Comparison of ENCODE assay signal across 25 mouse cellular contexts in the genomic region with DNA sequence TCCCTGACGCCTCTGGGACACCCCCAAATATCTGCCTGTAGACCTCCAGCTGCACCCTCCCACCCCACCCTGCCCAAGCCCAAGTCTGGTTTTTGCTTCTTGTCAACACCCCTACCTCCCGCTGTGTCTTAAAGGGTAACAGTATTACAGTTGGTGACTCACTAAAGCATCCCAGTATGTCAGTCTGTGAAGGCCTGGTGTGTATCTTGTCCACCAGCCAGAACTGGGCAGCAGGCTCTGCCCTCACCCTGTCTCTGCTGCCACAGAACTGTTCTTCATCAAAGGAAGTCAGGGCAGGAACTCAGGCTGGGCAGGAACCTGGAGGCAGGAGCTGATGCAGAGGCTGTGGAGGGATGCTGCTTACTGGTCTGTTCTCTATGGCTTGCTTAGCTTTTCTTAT. TPM values are rescaled to one million over a fixed set of nuclear protein-coding genes. Genes with fewer than 3 reads are reported as not detected.
DNase-seq lines count a peak whose midpoint lies in the region; ATAC-seq lines count a peak whose summit lies in the region.
"Had no signal": no experiment of that assay in that cellular context is flagged by ENCODE, and none has a peak within 500 bp of the region (broad histone marks: within the 10 kb centered on the region; RNA-seq: fewer than 3 reads in every experiment).

No protein-coding gene starts in this region.

- ATAC-seq in monocyte, adult 5-6 weeks (replicated peaks; ENCODE audit: insufficient number of reproducible peaks, low FRiP score, low TSS enrichment, poor library complexity, severe bottlenecking): no peak
- ATAC-seq: forebrain, embryonic 13.5 days; forebrain, postnatal 0 days; hindbrain, embryonic 16.5 days; intestine, embryonic 15.5 days had no signal

- peak; percentile 32 for DNase-seq in adrenal gland, postnatal 14 days
- DNase-seq in adrenal gland, postnatal 25 days: no peak
- DNase-seq in MN1 (ENCODE audit: low spot score) (peak; percentile 73), adipocyte (ENCODE audit: low spot score) (peak; percentile 55)
- no peak for DNase-seq in layer of hippocampus, postnatal 25 days (ENCODE audit: extremely low spot score in 1 of 2, low spot score in 1 of 2)
- no peak for DNase-seq in kidney, adult 9 months
- DNase-seq: adrenal gland, adult 8-10 months; B cell, adult 2 months; cerebellum, adult 11-12 months; cerebellum, adult 8-10 months; cerebellum, postnatal 10 days; cerebellum, postnatal 36 days; embryo, embryonic 11 days; forebrain, postnatal 0 days; gastrocnemius, adult 2 months; gastrocnemius, postnatal 14 days; heart, postnatal 10 days; heart, postnatal 36 days; kidney, adult 11 months had no signal

RNA-seq across cellular contexts. Expression of a gene that starts 43.6 kb away (rescaled TPM):
- 43.9 and 53.2 TPM in 2 replicates for total RNA-seq in adrenal gland, postnatal 14 days (2021)
- total RNA-seq in adrenal gland, postnatal 25 days (2021): 70.0 and 75.0 TPM in 2 replicates
- 54.4 to 70.1 TPM (median 59.2 TPM) in 3 replicates for total RNA-seq in monocyte, adult 5-6 weeks (2017)
- total RNA-seq in layer of hippocampus, postnatal 25 days (2021): 10 to 100 TPM; 25.2 to 32.2 TPM

RNA-seq across cellular contexts. Expression of a gene that starts 51.5 kb away (rescaled TPM):
- total RNA-seq in adrenal gland, postnatal 14 days (2021): 6.5 and 7.0 TPM in 2 replicates
- 7.3 and 9.0 TPM in 2 replicates for total RNA-seq in adrenal gland, postnatal 25 days (2021)
- 10.5 to 19.1 TPM (median 17.2 TPM) in 3 replicates for total RNA-seq in monocyte, adult 5-6 weeks (2017)
- 1 to 10 TPM; 6.1 to 7.1 TPM for total RNA-seq in layer of hippocampus, postnatal 25 days (2021)

RNA-seq across cellular contexts. Expression of a gene that starts 53.2 kb away (rescaled TPM):
- 49.7 TPM in 2 replicates for total RNA-seq in adrenal gland, postnatal 14 days (2021)
- total RNA-seq in adrenal gland, postnatal 25 days (2021): 35.5 and 44.3 TPM in 2 replicates
- not detected in 3 replicates for total RNA-seq in monocyte, adult 5-6 weeks (2017)
- 1 to 10 TPM; 5.9 to 8.0 TPM for total RNA-seq in layer of hippocampus, postnatal 25 days (2021)
- total RNA-seq: CH12.LX, G1E had no signal

Comparison
In these comparisons a context has a peak if more than half of its experiments do, and no peak if none do; other contexts are left out.
1. DNase-seq: peak in adrenal gland, postnatal 14 days (single experiment), MN1 (single experiment) and adipocyte (single experiment); none in adrenal gland, postnatal 25 days (single experiment), layer of hippocampus, postnatal 25 days (0 of 2) and kidney, adult 9 months (single experiment).